Mouse (Mus musculus) ovary, postnatal 10 days (tissue): ENCODE results near the gene Kif20b.
A peak's percentile ranks its signal among the peaks of the same experiment; 100 is the strongest.

Experiments used
- DNase-seq: peaks from one replicate; pipeline ENCODE4 v3.0.0; 2022; ENCODE audit warnings: low spot score

Kif20b gene

DNA sequence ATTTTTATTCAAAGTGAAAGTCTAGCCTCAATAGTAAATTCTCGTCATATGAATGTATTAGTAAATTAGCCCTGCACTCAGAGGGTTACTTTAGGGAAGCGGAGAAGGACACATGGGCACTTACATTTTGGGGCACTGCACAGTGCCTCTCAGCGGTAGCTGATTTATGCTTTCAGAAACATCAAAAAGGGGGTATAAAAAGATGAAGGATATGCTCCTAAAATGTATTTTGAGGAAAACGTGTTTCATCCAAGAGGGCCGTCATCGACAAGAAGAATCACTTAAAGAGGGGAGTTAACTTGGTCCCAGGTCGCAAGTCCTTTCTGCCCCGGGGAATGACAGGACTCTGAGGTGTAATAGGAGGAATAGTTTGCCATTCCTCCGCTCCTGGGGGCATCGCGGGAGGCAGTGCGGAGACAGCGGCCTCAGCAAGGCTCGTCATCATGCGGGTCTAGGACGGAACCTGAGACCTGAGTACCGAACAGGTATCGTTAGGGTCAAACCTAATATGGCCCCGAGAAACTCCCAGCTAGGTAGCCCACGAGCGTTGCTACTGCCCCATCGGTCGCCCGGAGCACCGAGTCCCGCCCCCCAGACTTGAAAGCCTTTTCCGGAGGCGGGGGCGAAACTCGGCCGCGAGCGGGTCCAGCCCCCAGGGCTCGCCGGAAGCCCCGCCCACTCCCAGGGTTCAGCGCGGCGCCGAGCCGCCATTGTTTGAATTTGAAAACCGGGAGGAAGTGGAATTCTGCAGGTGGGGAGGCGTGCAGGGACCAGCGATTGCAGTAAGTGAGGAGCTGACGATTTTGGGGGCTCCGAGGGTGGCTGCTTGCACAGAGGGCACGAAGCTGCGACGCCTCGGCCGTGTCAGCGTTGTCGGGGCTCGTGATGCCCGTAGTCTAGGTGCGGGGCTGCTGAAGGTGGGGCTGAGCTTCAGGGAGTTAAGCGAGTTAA, at the start of gene Kif20b:
Gene Kif20b (plus strand): TSS at position 710 of the 951 bp plus-strand sequence.
- DNase-seq, result peak; percentile 84

DNA sequence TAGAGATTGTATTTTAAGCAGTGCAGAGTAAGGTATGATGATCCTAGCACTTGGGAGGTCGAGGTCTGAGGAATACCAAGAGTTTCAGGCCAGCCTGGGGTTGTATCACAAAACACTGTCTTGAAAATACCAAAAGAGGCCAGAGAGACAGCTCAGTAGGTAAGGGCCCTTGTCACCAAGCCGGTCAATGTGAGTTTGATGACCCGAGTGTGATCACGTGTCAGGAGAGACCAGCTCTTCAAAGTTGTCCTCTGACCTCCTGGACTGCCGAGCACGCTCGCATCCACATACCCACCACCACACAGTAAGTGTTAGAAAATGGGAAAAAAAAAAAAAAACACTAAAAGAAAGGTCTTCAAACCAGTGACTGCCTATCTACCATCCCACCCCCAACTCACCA, 45.5 kb upstream of the Kif20b start:
- no peak for DNase-seq

DNA sequence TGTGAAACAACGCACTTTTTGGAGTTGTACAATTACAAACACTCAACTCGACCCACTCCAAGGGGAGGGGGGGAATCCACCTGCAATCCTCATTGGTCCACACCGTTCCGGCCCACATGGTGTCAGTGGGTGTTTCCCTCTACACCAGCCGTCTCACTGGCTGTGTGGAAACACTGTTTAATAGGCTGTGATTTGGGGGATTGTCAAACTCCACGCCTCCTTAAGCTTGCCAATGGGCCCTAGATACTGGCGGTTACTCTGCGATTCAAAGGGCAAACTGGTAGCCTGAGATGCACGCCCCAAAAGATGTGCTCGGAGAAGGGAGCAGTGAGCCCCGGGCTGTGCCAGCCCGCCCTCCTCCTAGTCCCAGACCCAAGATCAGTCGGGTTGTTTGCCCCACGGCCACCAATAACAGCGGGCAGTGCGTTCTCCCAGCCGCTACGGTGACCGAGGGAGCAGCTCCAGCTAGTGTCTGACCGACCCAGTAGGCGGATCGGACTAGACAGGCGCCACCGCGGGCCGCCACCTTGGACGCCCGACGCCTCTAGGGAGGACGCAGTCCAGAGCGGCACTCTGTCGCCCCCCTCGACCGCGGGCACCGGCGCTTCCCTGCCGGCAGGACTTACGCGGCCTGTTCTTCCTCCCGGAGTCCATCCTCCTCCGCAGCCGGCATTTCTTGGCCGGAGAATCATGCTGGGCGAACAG, 44.1 kb upstream of the Kif20b start:
- DNase-seq, result peak; percentile 63

DNA sequence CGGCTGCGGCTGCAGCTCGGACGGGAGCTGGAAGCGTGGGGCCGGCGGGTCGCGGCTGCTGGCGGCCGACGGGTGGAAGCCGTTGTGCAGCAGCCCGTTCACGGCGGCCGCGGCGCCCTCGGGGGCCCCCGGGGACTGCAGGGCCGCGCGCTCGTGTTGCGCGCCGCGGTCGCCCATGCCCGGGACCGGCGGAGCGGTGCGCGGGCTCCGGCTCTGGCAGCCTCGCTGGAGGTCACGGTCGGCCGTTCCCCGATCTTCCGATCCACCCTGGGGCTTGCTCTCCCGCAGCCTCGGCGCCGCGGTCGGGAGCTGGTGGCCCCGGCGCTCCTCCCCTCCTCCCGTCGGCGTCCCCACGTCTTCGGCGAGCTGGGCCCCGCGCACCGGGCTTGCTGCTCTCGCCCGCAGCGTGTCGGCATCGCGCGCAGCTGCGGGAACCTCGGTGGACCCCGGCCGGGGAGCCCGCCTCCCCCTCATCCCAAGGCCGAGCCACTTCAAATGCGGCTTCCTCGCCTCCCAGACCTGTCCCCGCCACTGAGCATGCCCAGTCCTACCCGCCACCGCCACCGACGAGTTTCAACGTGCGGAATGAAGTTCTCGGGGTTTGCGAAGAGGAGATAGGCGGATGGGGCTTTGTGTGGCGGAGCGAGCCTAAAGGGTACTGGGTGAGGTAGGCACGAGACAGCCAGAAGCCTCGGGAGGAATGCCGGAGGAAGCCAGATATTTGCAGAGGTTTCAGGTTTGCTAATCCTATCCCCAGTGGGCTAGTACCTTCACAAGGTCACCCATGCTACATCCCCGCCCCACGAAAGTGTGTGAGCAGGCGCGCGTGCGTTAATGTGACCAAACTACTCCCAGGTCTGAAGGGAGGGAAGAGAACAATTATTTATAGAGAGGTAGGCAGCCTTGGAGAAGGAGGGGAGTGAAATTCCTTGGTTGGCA, 43.3 kb upstream of the Kif20b start, which contains the start of gene Pank1:
Gene Pank1 (minus strand): TSS at position 853 of the 939 bp plus-strand sequence.
- peak; percentile 60 for DNase-seq

DNA sequence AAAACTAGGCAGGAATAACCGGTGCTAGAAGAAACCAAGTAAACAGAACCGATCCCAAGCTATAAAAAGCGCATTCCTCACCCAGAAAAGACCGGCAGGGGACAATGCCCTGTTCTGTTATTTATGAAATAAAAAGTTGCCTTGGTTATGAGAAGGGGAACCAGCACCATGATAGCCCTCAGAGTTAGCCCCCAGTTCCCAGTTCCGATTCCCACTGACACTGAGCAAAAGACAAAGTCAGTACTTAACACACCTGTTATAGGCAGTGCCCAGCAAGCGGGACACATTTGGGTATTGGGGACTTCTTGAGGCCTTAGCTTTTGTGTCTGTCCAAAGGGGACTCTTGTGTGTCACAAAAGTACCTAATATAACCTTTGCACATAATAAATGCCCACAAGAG, 42.5 kb upstream of the Kif20b start:
- no peak for DNase-seq

GRCm38 (mm10) chr19:34881160-34881559, 41.0 kb upstream of the Kif20b start:
- DNase-seq, result no peak

DNA sequence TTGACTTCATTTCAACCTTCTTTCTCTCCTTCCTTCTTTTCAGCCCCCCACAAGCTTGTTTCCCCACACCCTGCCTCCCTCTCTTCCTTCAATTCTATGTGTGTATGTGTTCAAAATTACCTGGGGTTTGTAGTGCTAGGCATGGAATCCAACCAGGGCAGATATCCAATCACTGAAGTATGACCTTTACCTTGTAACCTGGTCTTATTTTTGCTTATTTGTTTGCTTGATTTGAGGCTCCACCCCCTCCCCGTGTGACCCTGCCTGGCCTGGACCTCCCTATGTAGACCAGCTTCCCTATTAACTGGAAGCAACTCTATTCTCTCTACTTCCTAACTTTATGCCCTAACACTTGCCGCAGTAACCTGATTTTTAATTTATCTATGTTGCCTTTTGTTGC, 39.7 kb upstream of the Kif20b start:
- no peak for DNase-seq

DNA sequence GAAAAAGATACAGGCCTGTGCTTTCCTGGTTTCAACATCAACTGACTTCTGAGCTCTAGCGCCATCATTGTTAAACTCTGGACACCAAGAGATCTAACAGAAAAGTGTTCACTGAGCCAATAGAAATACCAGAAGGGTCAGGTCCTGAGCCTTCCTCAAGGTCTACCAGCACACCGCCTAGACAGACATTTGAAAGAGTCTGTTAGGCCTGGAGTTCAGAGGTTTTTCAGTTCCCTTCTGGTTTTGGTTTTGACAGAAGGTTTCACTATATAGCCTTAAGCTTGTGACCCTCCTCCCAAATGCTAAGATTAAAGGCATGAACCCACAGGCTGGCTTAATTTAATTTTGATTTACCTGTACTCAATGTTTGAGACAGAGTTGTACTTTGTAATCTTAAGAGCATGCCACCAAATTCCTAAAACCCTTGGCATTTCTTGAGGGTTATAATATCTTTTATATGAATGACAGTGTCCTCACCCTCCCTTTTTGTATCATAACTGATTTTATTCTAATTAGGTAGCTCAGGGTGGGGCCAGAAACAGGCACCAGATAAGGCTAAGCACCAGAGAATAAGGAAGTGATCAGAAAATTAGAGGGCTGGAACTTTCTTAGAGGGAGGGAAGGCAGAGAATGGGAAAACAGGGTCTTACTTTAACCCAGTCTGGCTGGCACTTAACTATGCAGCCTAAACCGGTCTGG, 38.5 kb upstream of the Kif20b start:
- no peak for DNase-seq

DNA sequence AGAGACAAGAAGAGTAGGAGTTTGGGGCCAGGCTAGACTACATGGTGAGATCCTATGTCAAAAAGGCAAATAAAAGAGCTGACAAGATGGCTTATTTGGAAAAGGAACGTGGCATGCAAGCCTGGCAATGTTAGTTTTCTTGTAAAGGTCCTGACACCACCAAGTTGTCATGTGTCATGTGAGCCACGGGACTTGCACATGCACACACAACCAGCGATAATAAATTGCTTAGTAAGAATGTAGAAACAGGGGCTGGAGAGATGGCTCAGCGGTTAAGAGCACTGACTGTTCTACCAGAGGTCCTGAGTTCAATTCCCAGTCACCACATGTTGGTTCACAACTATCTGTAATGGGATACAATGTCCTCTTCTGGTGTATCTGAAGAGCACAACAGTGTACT, 35.8 kb upstream of the Kif20b start:
- DNase-seq, result no peak

GRCm38 (mm10) chr19:34890981-34891380, 31.2 kb upstream of the Kif20b start:
- DNase-seq, result no peak

DNA sequence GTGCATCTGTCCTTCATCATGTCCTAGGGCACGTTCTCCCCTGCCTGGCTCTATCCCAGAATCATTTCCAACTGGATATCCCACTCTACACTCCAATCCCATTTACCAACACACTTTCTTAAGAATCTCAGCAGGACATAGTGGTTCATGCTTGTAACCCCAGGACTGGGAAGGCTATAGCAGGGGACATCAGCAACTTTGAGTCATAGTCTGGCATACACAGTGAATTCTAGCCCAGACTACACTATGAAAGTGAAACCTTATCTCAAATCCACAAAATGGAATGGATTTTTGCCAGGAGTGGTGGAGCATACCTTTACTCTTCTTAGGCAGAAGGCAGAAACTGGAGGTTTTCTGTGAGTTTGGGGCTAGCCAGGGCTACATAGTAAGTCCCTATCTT, 30.6 kb upstream of the Kif20b start:
- DNase-seq, result no peak

DNA sequence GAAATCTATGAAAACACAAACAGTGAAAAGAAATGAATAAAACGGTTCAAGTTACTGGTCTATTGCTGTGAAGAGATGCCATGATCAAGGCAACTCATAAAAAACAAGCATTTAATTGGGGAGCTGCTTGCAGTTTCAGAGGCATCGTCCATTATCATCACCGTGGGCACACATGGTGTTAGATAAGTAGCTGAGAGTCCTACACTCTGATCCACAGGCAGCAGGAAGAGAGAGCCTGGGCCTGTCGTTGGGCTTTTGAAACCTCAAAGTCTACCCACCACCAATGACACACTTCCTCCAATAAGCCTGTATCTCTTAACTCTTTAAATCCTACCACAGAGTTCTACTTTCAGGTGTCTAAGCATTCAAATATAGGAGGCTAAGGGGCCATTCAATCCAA, 27.1 kb upstream of the Kif20b start:
- DNase-seq, result no peak

DNA sequence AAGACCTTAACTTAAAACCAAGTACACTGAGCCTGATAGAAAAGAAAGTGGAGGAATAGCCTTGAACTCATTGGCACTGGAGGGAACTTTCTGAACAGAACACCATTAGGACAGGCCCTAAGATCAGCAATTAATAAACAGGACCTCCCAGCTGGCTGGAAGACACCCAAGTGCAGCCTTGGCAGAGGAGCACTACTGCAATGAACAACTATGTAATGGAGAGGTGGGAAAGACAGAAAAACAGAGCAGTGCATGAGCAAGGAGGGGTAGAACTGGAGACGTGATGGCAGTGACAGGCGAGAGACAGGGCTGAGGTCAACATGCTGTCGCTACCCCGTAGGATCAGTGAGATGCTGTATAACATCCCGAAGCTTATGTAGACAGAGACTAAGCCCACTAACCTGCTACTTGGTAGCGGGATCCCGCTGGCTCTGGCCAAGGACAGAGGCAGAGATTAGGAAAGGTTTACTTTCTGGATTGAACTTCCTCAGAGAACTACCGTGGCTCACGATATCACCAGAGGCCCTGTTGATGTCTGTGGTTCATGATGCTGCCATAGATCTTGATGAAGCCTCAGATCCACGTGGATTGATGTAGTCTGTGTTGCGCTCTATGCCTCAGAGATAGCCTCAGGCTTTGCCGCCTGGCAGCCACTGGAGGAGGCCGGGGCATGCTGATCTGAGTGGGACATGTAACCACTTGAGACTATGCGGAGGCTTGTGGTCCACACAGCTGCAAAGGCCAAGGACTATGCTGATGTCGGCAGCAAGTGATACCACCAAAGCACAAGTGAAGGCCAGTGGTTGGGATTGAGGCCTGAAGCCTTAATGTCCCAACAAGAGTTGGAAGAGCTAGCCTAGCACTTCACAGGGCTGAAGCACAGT, 24.8 kb upstream of the Kif20b start:
- no peak for DNase-seq

DNA sequence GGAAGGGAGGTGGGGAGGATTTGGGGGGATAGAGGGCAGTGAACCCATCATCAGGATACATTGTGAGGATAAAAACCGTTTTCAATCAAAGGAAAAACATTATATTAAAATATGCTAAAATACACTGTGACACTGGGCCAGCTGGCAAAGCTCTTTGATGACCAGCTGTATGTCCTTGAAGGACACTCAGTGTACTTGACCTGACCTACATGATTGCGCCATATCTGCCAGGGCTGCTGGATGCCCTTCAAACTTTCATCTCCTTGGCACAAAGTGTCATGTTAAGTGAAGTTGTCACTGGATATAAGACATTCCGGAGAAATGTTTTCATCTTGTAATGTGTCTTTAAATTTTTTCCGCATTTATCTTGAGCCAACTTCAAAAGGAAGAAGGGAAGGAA, 23.2 kb upstream of the Kif20b start:
- no peak for DNase-seq

DNA sequence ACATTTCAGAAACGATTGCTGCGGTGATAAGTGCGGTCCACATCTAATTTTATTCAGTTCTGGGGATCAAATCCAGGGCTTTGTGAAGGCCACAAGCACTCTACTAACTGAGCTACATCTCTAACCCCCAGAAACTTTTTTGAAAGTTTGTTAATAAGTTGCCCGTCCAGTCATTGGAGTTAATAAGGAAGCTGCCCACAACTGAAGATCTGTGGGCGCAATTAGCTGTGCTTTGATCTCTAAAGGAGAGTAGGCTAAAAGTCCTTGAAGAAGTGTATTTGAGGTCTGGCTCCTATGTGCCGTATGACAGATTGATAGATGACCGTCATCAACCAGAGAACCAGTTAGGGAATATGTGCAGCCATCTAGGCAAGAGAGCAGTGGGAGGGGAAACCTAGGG, 20.9 kb upstream of the Kif20b start:
- DNase-seq, result no peak

GRCm38 (mm10) chr19:34901735-34902134, 20.4 kb upstream of the Kif20b start:
- no peak for DNase-seq

DNA sequence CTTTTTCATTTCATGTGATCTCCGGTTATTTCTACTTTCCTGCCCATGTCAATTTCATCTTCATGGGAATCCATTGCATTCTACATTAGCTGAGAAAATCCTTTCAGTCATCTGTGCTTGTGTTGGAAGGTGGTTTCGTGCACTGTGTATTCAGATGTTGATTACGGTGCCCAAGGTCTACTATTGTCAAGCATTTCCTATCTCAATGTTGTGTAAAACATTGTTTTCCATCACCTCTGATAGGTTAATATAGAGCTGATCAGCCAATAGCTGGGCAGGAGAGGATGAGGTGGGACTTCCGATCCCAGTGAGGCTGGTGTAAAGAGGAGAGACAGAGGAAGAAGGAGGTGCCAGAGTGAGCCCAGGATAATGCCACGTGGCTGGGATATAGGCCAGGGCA, 18.1 kb upstream of the Kif20b start:
- DNase-seq, result no peak

- DNase-seq, result no peak
Observed at GRCm38 (mm10) chr19:34905424-34905823, 16.7 kb upstream of the Kif20b start.

GRCm38 (mm10) chr19:34906772-34907171, 15.4 kb upstream of the Kif20b start:
- no peak for DNase-seq

GRCm38 (mm10) chr19:34912366-34912765, 9.8 kb upstream of the Kif20b start:
- no peak for DNase-seq
